Mouse (Mus musculus) megakaryocyte, embryonic 14.5 days (primary cell): ENCODE results near the gene Dnase2a. TPM values are rescaled to one million over a fixed set of nuclear protein-coding genes. Genes with fewer than 3 reads are reported as not detected.
A peak's percentile ranks its signal among the peaks of the same experiment; 100 is the strongest.

Experiments
- H3K27me3 ChIP-seq: replicated peaks from 2 replicates; pipeline ENCODE3; 2012; ENCODE audit warnings: inconsistent platforms
- H3K36me3 ChIP-seq: replicated peaks from 2 replicates; pipeline ENCODE3; 2012; ENCODE audit warnings: low read length, inconsistent platforms, mixed read lengths
- H3K4me1 ChIP-seq: 2 replicates; pipeline ENCODE4 v1.6.1; 2012; ENCODE audit warnings: inconsistent platforms
- H3K4me3 ChIP-seq: replicated peaks from 2 replicates; pipeline ENCODE3; 2012; ENCODE audit warnings: moderate library complexity, mild to moderate bottlenecking, inconsistent platforms
- H3K9me3 ChIP-seq: 2 replicates; pipeline ENCODE4 v1.6.1; 2012; ENCODE audit warnings: inconsistent platforms
- FLI1 ChIP-seq: IDR thresholded peaks from 2 replicates; pipeline ENCODE4 v1.6.1; 2012; ENCODE audit warnings: low read length, inconsistent platforms, mixed read lengths
- GATA1 ChIP-seq: IDR thresholded peaks from 3 replicates; pipeline ENCODE4 v1.6.1; 2012; ENCODE audit warnings: mixed read lengths, low read length, inconsistent platforms, borderline replicate concordance
- polyA plus RNA-seq: library from polyadenylated mRNA; stranded (reverse); fragments of >175 nt; gene quantifications from 2 replicates; pipeline ENCODE4 v1.2.3, GENCODE M21; 2012; ENCODE audit warnings: low replicate concordance; ENCODE audit not compliant: insufficient read depth

The Dnase2a gene
- polyA plus RNA-seq, 1 experiment = 13.5 TPM

- Histone ChIP-seq H3K36me3 (no peaks in the 10 kb centered on the region), H3K27me3 (peaks cover 81% of the 10 kb centered on the region), H3K9me3 (no peaks in the 10 kb centered on the region), H3K4me1 (peaks cover 46% of the 10 kb centered on the region), H3K4me3 (no peak overlapping the region)
- TF ChIP-seq GATA1 (no peak), FLI1 (no peak)
Measured at GRCm38 (mm10) chr8:84934860-84935259, 26.5 kb downstream of the Dnase2a start.

GRCm38 (mm10) chr8:84935489-84935888 lies 27.1 kb downstream of the Dnase2a start:
- no peaks in the 10 kb centered on the region for H3K9me3 ChIP-seq
- peaks cover 41% of the 10 kb centered on the region for H3K4me1 ChIP-seq
- H3K4me3 ChIP-seq = peak overlapping the region; percentile 47
- H3K36me3 ChIP-seq = no peaks in the 10 kb centered on the region
- TF ChIP-seq FLI1 = no peak
- TF ChIP-seq GATA1 = no peak
- H3K27me3 ChIP-seq = peaks cover 78% of the 10 kb centered on the region

- peak overlapping the region; percentile 89 for H3K4me3 ChIP-seq
- peaks cover 39% of the 10 kb centered on the region for H3K4me1 ChIP-seq
- TF ChIP-seq GATA1 (no peak), FLI1 (no peak)
- no peaks in the 10 kb centered on the region for H3K9me3 ChIP-seq
- peaks cover 78% of the 10 kb centered on the region for H3K27me3 ChIP-seq
- no peaks in the 10 kb centered on the region for H3K36me3 ChIP-seq
Measured at GRCm38 (mm10) chr8:84936041-84936961, 27.9 kb downstream of the Dnase2a start.

- H3K27me3 ChIP-seq = peaks cover 79% of the 10 kb centered on the region
Measured at GRCm38 (mm10) chr8:84936962-84937546, 28.7 kb downstream of the Dnase2a start, which contains the start of gene Mast1. Gene Mast1 (minus strand): TSS chr8:84937359.

GRCm38 (mm10) chr8:84937620-84938485 lies 29.5 kb downstream of the Dnase2a start:
- Histone ChIP-seq H3K9me3 (no peaks in the 10 kb centered on the region), H3K4me3 (peak overlapping the region; percentile 89), H3K4me1 (peaks cover 39% of the 10 kb centered on the region), H3K27me3 (peaks cover 73% of the 10 kb centered on the region), H3K36me3 (no peaks in the 10 kb centered on the region)
- TF ChIP-seq FLI1 = no peak
- TF ChIP-seq GATA1 = no peak

More at GRCm38 (mm10) chr8:84936962-84937546, 28.7 kb downstream of the Dnase2a start, which contains the start of gene Mast1:
- TF ChIP-seq FLI1 (no peak), GATA1 (no peak)
- H3K4me3 ChIP-seq = peak within 1 kb of the TSS; percentile 89
- H3K36me3 ChIP-seq = no peaks in the 10 kb centered on the region
- H3K9me3 ChIP-seq = no peaks in the 10 kb centered on the region
- H3K4me1 ChIP-seq = peaks cover 39% of the 10 kb centered on the region

- TF ChIP-seq FLI1 (no peak), GATA1 (no peak)
- Histone ChIP-seq H3K36me3 (no peaks in the 10 kb centered on the region), H3K27me3 (peaks cover 68% of the 10 kb centered on the region), H3K9me3 (no peaks in the 10 kb centered on the region), H3K4me3 (no peak overlapping the region), H3K4me1 (peaks cover 30% of the 10 kb centered on the region)
Measured at GRCm38 (mm10) chr8:84943699-84944098, 35.3 kb downstream of the Dnase2a start.

GRCm38 (mm10) chr8:84944478-84945160 lies 36.3 kb downstream of the Dnase2a start:
- TF ChIP-seq GATA1 = no peak
- no peak for TF ChIP-seq FLI1
- H3K4me3 ChIP-seq = peak overlapping the region; percentile 53
- H3K27me3 ChIP-seq = peaks cover 69% of the 10 kb centered on the region

GRCm38 (mm10) chr8:84945235-84945632 lies 36.9 kb downstream of the Dnase2a start:
- H3K4me3 ChIP-seq = peak overlapping the region; percentile 14

More at GRCm38 (mm10) chr8:84944478-84945160, 36.3 kb downstream of the Dnase2a start:
- H3K36me3 ChIP-seq = no peaks in the 10 kb centered on the region
- H3K9me3 ChIP-seq = no peaks in the 10 kb centered on the region
- H3K4me1 ChIP-seq = peaks cover 30% of the 10 kb centered on the region

More at GRCm38 (mm10) chr8:84945235-84945632, 36.9 kb downstream of the Dnase2a start:
- TF ChIP-seq FLI1 (no peak), GATA1 (no peak)
- Histone ChIP-seq H3K4me1 (peaks cover 30% of the 10 kb centered on the region), H3K27me3 (peaks cover 73% of the 10 kb centered on the region), H3K9me3 (no peaks in the 10 kb centered on the region), H3K36me3 (no peaks in the 10 kb centered on the region)
